Mouse (Mus musculus): Measurements from ENCODE around the gene Dnah6. TPM values are rescaled to one million over a fixed set of nuclear protein-coding genes. Genes with fewer than 3 reads are reported as not detected.

Gene Dnah6
- total and polyA plus RNA-seq, 3 experiments = 0.01 to 0.05 TPM; not detected in 1

DNA sequence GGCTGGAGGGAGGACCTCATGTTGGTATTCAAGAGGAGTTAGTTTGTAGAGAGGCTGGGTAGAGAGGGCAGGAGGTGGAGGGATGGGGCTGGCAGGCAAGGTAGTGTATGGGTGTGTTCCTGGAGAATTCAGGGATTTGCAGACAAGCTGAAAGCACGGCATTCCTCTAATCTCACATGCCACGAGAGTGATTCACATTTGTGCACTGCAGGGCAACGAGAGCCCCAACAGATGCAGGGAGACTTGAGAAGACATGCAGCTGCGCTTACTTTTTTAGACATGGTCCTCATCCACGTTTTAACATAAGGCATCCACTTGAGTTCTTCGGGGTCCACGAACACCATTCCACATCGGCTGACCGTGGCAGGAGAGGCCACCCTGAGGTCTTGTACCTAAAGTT is 93.9 kb downstream of the Dnah6 start:
- TF ChIP-seq GATA1 (IDR thresholded peaks at IDR 0.05; ENCODE audit: borderline replicate concordance, low read length) = no peak
- no peak for TF ChIP-seq GATA2 (IDR thresholded peaks at IDR 0.05; ENCODE audit: borderline replicate concordance, low read depth, low read length)
- TF ChIP-seq CTCF (IDR thresholded peaks at IDR 0.05; ENCODE audit: low read depth, low read length) = no peak
- no peak for TF ChIP-seq TAL1 (conservative IDR thresholded peaks at IDR 0.05; ENCODE audit: low read depth, low read length)
- no peak for TF ChIP-seq POLR2AphosphoS5 (IDR thresholded peaks at IDR 0.05; ENCODE audit: insufficient replicate concordance, low read depth, low read length)
- ATAC-seq (ENCODE audit: extremely low read depth, insufficient number of reproducible peaks, low FRiP score, poor library complexity, severe bottlenecking) (no peak), DNase-seq (ENCODE audit: low spot score) (no peak)
- Histone ChIP-seq H3K27me3 (ENCODE audit: insufficient read depth, low read length) (no peaks in the 10 kb centered on the region; the same call in 1 of the 2 replicates), H3K36me3 (replicated peaks) (no peaks in the 10 kb centered on the region), H3K9me3 (replicated peaks) (no peaks in the 10 kb centered on the region), H3K4me1 (ENCODE audit: insufficient read depth, low read depth, low read length) (no peaks in the 10 kb centered on the region), H3K4me3 (ENCODE audit: low read depth, low read length) (no peak overlapping the region)

DNA sequence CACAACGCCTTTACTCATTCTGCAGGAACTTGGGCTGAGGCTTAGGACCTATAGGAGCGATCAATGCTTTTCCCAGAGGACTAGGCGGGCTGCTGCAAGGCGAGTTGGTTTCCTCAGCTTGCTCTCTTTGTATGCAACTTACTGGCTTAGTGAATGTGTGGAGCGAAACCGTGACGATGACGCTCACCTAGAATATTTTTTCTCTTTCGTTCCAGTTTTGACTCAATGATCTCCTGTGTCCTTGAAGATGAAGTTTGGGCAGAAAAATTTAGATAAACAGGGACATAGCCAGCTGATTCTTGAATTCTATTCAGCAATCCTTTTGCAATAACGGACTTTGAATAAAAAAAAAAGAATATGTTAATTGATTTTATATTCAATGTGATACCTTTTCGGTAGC is 101.1 kb downstream of the Dnah6 start:
- Histone ChIP-seq H3K4me1 (ENCODE audit: insufficient read depth, low read depth, low read length) (no peaks in the 10 kb centered on the region), H3K36me3 (replicated peaks) (no peaks in the 10 kb centered on the region), H3K9me3 (replicated peaks) (no peaks in the 10 kb centered on the region), H3K27me3 (ENCODE audit: insufficient read depth, low read length) (no peaks in the 10 kb centered on the region), H3K4me3 (ENCODE audit: low read depth, low read length) (no peak overlapping the region)
- no peak for TF ChIP-seq GATA2 (IDR thresholded peaks at IDR 0.05; ENCODE audit: borderline replicate concordance, low read depth, low read length)
- TF ChIP-seq TAL1 (conservative IDR thresholded peaks at IDR 0.05; ENCODE audit: low read depth, low read length) = no peak
- no peak for TF ChIP-seq CTCF (IDR thresholded peaks at IDR 0.05; ENCODE audit: low read depth, low read length)
- no peak for TF ChIP-seq POLR2AphosphoS5 (IDR thresholded peaks at IDR 0.05; ENCODE audit: insufficient replicate concordance, low read depth, low read length)
- no peak for TF ChIP-seq GATA1 (IDR thresholded peaks at IDR 0.05; ENCODE audit: borderline replicate concordance, low read length)
- ATAC-seq (ENCODE audit: extremely low read depth, insufficient number of reproducible peaks, low FRiP score, poor library complexity, severe bottlenecking) (no peak), DNase-seq (ENCODE audit: low spot score) (no peak)

DNA sequence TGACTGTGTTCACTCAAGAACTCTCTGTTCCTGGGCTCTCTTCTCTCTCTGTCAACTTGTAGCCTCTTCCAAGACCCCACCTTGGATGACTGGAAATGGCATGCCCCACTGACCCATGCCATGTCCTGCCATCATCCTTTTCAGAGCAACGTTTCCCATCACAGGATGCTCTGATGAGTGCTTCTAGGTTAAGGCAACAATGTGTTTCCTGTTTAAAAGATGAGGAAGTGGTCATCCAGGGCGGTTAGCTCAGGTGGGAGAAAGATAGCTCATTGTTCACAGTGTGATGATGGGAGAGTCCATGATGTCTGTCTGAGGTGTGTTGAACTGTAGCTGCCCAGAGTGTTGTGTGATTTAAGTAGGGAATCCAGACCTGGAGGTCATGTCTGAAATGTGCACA is 107.6 kb downstream of the Dnah6 start:
- ATAC-seq (ENCODE audit: extremely low read depth, insufficient number of reproducible peaks, low FRiP score, poor library complexity, severe bottlenecking) = no peak
- H3K36me3 ChIP-seq (replicated peaks) = no peaks in the 10 kb centered on the region
- TF ChIP-seq GATA2 (IDR thresholded peaks at IDR 0.05; ENCODE audit: borderline replicate concordance, low read depth, low read length) (no peak), GATA1 (IDR thresholded peaks at IDR 0.05; ENCODE audit: borderline replicate concordance, low read length) (no peak), CTCF (IDR thresholded peaks at IDR 0.05; ENCODE audit: low read depth, low read length) (no peak), POLR2AphosphoS5 (IDR thresholded peaks at IDR 0.05; ENCODE audit: insufficient replicate concordance, low read depth, low read length) (no peak), TAL1 (conservative IDR thresholded peaks at IDR 0.05; ENCODE audit: low read depth, low read length) (no peak)
- H3K9me3 ChIP-seq (replicated peaks) = no peaks in the 10 kb centered on the region
- no peak for DNase-seq (ENCODE audit: low spot score)
- no peak overlapping the region for H3K4me3 ChIP-seq (ENCODE audit: low read depth, low read length)
- H3K27me3 ChIP-seq (ENCODE audit: insufficient read depth, low read length) = no peaks in the 10 kb centered on the region
- no peaks in the 10 kb centered on the region for H3K4me1 ChIP-seq (ENCODE audit: insufficient read depth, low read depth, low read length)

DNA sequence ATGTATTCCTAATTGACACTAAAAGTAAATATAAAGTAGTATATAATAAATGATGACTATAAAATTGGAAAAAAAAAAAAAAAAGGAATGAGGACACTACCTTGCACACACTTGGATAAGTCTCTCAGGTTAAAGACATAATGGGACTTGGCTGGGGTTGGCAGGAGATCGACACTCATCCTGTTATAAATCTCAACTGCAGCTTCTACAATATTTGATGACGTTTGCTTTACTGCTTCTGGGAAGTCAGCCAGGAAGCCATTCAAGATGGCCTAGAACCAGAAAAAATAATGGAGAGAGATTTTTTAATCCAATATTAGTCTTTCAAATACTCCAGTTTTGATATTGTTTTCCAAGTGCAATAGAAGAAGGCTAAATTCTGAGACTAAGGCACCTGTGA is 108.1 kb downstream of the Dnah6 start:
- ATAC-seq (ENCODE audit: extremely low read depth, insufficient number of reproducible peaks, low FRiP score, poor library complexity, severe bottlenecking) (no peak), DNase-seq (ENCODE audit: low spot score) (no peak)
- H3K27me3 ChIP-seq (ENCODE audit: insufficient read depth, low read length) = no peaks in the 10 kb centered on the region
- no peaks in the 10 kb centered on the region for H3K9me3 ChIP-seq (replicated peaks)
- TF ChIP-seq GATA2 (IDR thresholded peaks at IDR 0.05; ENCODE audit: borderline replicate concordance, low read depth, low read length) (no peak), CTCF (IDR thresholded peaks at IDR 0.05; ENCODE audit: low read depth, low read length) (no peak), GATA1 (IDR thresholded peaks at IDR 0.05; ENCODE audit: borderline replicate concordance, low read length) (no peak), TAL1 (conservative IDR thresholded peaks at IDR 0.05; ENCODE audit: low read depth, low read length) (no peak), POLR2AphosphoS5 (IDR thresholded peaks at IDR 0.05; ENCODE audit: insufficient replicate concordance, low read depth, low read length) (no peak)
- H3K4me1 ChIP-seq (ENCODE audit: insufficient read depth, low read depth, low read length) = no peaks in the 10 kb centered on the region
- H3K4me3 ChIP-seq (ENCODE audit: low read depth, low read length) = no peak overlapping the region
- H3K36me3 ChIP-seq (replicated peaks) = no peaks in the 10 kb centered on the region

DNA sequence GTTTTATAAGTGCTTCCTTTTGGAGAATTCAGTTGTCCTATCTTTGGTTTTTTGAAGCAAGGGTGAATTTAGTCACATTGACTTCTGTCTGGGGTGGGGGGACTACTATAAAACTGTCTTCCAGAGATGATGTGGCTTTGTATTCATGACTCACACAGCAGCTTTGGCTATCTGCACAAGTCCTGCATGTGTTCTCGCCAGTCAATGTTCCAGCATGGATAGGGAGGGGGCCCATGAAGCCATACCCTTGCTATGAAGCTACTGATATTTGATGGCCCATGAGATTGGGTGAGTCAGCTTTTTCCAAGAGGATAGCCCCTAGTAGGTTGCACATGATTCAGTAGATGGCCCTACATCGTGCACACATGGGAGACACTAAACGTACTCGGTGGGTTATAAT is 128.3 kb downstream of the Dnah6 start:
- Histone ChIP-seq H3K4me3 (ENCODE audit: low read depth, low read length) (no peak overlapping the region), H3K36me3 (replicated peaks) (no peaks in the 10 kb centered on the region), H3K9me3 (replicated peaks) (no peaks in the 10 kb centered on the region), H3K4me1 (ENCODE audit: insufficient read depth, low read depth, low read length) (no peaks in the 10 kb centered on the region), H3K27me3 (ENCODE audit: insufficient read depth, low read length) (peaks cover 3% of the 10 kb centered on the region; the same call in 1 of the 2 replicates)
- TF ChIP-seq POLR2AphosphoS5 (IDR thresholded peaks at IDR 0.05; ENCODE audit: insufficient replicate concordance, low read depth, low read length) (no peak), TAL1 (conservative IDR thresholded peaks at IDR 0.05; ENCODE audit: low read depth, low read length) (no peak), GATA2 (IDR thresholded peaks at IDR 0.05; ENCODE audit: borderline replicate concordance, low read depth, low read length) (no peak), CTCF (IDR thresholded peaks at IDR 0.05; ENCODE audit: low read depth, low read length) (no peak), GATA1 (IDR thresholded peaks at IDR 0.05; ENCODE audit: borderline replicate concordance, low read length) (no peak)
- DNase-seq (ENCODE audit: low spot score) (no peak), ATAC-seq (ENCODE audit: extremely low read depth, insufficient number of reproducible peaks, low FRiP score, poor library complexity, severe bottlenecking) (no peak)

DNA sequence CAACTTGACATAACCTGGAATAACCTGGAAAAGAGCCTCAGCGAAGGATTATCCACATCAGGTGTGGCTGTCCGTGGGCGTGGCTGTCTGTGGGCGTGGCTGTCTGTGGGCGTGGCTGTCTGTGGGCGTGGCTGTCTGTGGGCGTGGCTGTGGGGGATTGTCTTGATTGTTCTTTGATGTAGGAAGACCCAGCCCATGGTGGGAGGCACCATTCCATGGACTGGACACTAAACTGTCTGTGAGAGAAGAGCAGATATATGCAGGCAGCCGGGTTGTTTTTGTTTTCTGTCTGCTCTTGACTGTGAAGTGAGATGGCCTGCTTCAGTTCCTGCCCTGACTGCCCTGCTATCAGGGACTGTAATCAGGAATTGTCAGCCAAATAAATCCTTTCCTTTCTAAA is 130.6 kb downstream of the Dnah6 start:
- DNase-seq (ENCODE audit: low spot score) = no peak

More for the DNA sequence above, 130.6 kb downstream of the Dnah6 start:
- Histone ChIP-seq H3K36me3 (replicated peaks) (no peaks in the 10 kb centered on the region), H3K9me3 (replicated peaks) (no peaks in the 10 kb centered on the region), H3K27me3 (ENCODE audit: insufficient read depth, low read length) (peaks cover 3% of the 10 kb centered on the region; the same call in 1 of the 2 replicates), H3K4me3 (ENCODE audit: low read depth, low read length) (no peak overlapping the region), H3K4me1 (ENCODE audit: insufficient read depth, low read depth, low read length) (no peaks in the 10 kb centered on the region)
- ATAC-seq (ENCODE audit: extremely low read depth, insufficient number of reproducible peaks, low FRiP score, poor library complexity, severe bottlenecking) = no peak
- TF ChIP-seq GATA1 (IDR thresholded peaks at IDR 0.05; ENCODE audit: borderline replicate concordance, low read length) (no peak), GATA2 (IDR thresholded peaks at IDR 0.05; ENCODE audit: borderline replicate concordance, low read depth, low read length) (no peak), POLR2AphosphoS5 (IDR thresholded peaks at IDR 0.05; ENCODE audit: insufficient replicate concordance, low read depth, low read length) (no peak), CTCF (IDR thresholded peaks at IDR 0.05; ENCODE audit: low read depth, low read length) (no peak), TAL1 (conservative IDR thresholded peaks at IDR 0.05; ENCODE audit: low read depth, low read length) (no peak)

Data from G1E (cell line).